Mouse (Mus musculus): Measurements from ENCODE around the gene Fbrs.
"Not testable (repeated sequence)": the region's sequence is repeated elsewhere in the genome, so short reads cannot be mapped to it uniquely, and the experiment has no call there.

Fbrs gene

GRCm38 (mm10) chr7:127478635-127479317, at the start of gene Fbrs:
Gene Fbrs (plus strand): TSS chr7:127479199.
- DNase-seq (ENCODE audit: extremely low spot score, low spot score): peak; percentile 91

GRCm38 (mm10) chr7:127435206-127435605, 43.8 kb upstream of the Fbrs start:
- DNase-seq (ENCODE audit: extremely low spot score, low spot score): no peak

- no peak for DNase-seq (ENCODE audit: extremely low spot score, low spot score)
These were observed 41.3 kb upstream of the Fbrs start for GRCm38 (mm10) chr7:127437724-127438123.

GRCm38 (mm10) chr7:127443976-127444375, 35.0 kb upstream of the Fbrs start:
- DNase-seq (ENCODE audit: extremely low spot score, low spot score): no peak

GRCm38 (mm10) chr7:127448521-127449300, 30.3 kb upstream of the Fbrs start, which contains the start of gene Zfp689:
Gene Zfp689 (minus strand): TSS chr7:127449158.
- peak; percentile 93 for DNase-seq (ENCODE audit: extremely low spot score, low spot score)

- no peak for DNase-seq (ENCODE audit: extremely low spot score, low spot score)
These were observed 29.0 kb upstream of the Fbrs start for GRCm38 (mm10) chr7:127449966-127450365.

GRCm38 (mm10) chr7:127453056-127453455, 25.9 kb upstream of the Fbrs start:
- DNase-seq (ENCODE audit: extremely low spot score, low spot score): no peak

GRCm38 (mm10) chr7:127454905-127455304, 24.1 kb upstream of the Fbrs start:
- DNase-seq (ENCODE audit: extremely low spot score, low spot score): no peak

GRCm38 (mm10) chr7:127458371-127459122, 20.5 kb upstream of the Fbrs start:
- not testable (repeated sequence) for DNase-seq (ENCODE audit: extremely low spot score, low spot score)

- DNase-seq (ENCODE audit: extremely low spot score, low spot score): not testable (repeated sequence)
These were observed 19.7 kb upstream of the Fbrs start, which contains the start of gene Prr14 for GRCm38 (mm10) chr7:127459311-127459710. Gene Prr14 (plus strand): TSS chr7:127459611.

GRCm38 (mm10) chr7:127465191-127465590, 13.8 kb upstream of the Fbrs start:
- no peak for DNase-seq (ENCODE audit: extremely low spot score, low spot score)

- DNase-seq (ENCODE audit: extremely low spot score, low spot score): not testable (repeated sequence)
These were observed 13.3 kb upstream of the Fbrs start for GRCm38 (mm10) chr7:127465670-127466069.

- no peak for DNase-seq (ENCODE audit: extremely low spot score, low spot score)
These were observed 12.4 kb upstream of the Fbrs start for GRCm38 (mm10) chr7:127466606-127467005.

- peak; percentile 56 for DNase-seq (ENCODE audit: extremely low spot score, low spot score)
These were observed 8.8 kb upstream of the Fbrs start for GRCm38 (mm10) chr7:127470011-127470715.

- DNase-seq (ENCODE audit: extremely low spot score, low spot score): peak; percentile 89
These were observed 8.0 kb upstream of the Fbrs start for GRCm38 (mm10) chr7:127470743-127471645.

- peak; percentile 73 for DNase-seq (ENCODE audit: extremely low spot score, low spot score)
These were observed 7.4 kb upstream of the Fbrs start for GRCm38 (mm10) chr7:127471646-127472010.

- no peak for DNase-seq (ENCODE audit: extremely low spot score, low spot score)
These were observed 6.9 kb upstream of the Fbrs start for GRCm38 (mm10) chr7:127472060-127472459.

- no peak for DNase-seq (ENCODE audit: extremely low spot score, low spot score)
These were observed 5.3 kb upstream of the Fbrs start for GRCm38 (mm10) chr7:127473705-127474104.

- DNase-seq (ENCODE audit: extremely low spot score, low spot score): no peak
These were observed 4.5 kb upstream of the Fbrs start for GRCm38 (mm10) chr7:127474378-127475070.
